Mouse (Mus musculus) intestine, embryonic 16.5 days (tissue): ENCODE results near the gene Faim. TPM values are rescaled to one million over a fixed set of nuclear protein-coding genes. Genes with fewer than 3 reads are reported as not detected.

ENCODE experiments used
- ATAC-seq: fragments of 200-750 bp; cut with Nextera tagmentation; 2 replicates; pipeline ENCODE4 v1.8.0; 2017; ENCODE audit warnings: moderate TSS enrichment, moderate library complexity
- H3K27ac ChIP-seq: fragments of 300-500 bp; sonication (generic); 2 replicates; pipeline ENCODE4 v1.5.1; 2014; ENCODE audit warnings: mild to moderate bottlenecking, low read length
- H3K27me3 ChIP-seq: fragments of 300-500 bp; sonication (generic); replicated peaks from 2 replicates; pipeline ENCODE4 v1.6.1; 2014; ENCODE audit warnings: low read length, control low read depth, mixed read lengths; ENCODE audit not compliant: control insufficient read depth, insufficient read depth
- H3K36me3 ChIP-seq: fragments of 300-500 bp; sonication (generic); 2 replicates; pipeline ENCODE4 v1.6.1; 2014; ENCODE audit warnings: low read length, control low read depth; ENCODE audit not compliant: control insufficient read depth, insufficient read depth
- H3K4me1 ChIP-seq: fragments of 300-500 bp; sonication (generic); 2 replicates; pipeline ENCODE4 v1.6.1; 2014; ENCODE audit warnings: low read length, control low read depth, mixed read lengths; ENCODE audit not compliant: control insufficient read depth, insufficient read depth
- H3K4me2 ChIP-seq: fragments of 300-500 bp; sonication (generic); 2 replicates; pipeline ENCODE4 v1.6.1; 2014; ENCODE audit warnings: low read depth, low read length, control low read depth
- H3K4me3 ChIP-seq: fragments of 300-500 bp; sonication (generic); 2 replicates; pipeline ENCODE4 v1.5.1; 2014; ENCODE audit warnings: mild to moderate bottlenecking, low read length
- H3K9ac ChIP-seq: fragments of 300-500 bp; sonication (generic); 2 replicates; pipeline ENCODE4 v1.6.1; 2014; ENCODE audit warnings: low read depth, low read length
- H3K9me3 ChIP-seq: fragments of 300-500 bp; sonication (generic); 2 replicates; pipeline ENCODE4 v1.6.1; 2016; ENCODE audit warnings: low read length, control low read depth; ENCODE audit not compliant: control insufficient read depth
- WGBS: fragments of 180-500 bp; shearing (Covaris S2); extraction: QIAGEN DNeasy Blood & Tissue Kit; methylation state at CpG from one replicate; pipeline ENCODE4 v1.1.7; 2014; 5-methylcytosine and 5-hydroxymethylcytosine counted together
- polyA plus RNA-seq: library from polyadenylated mRNA; unstranded; fragments of >200 nt; fragmentation: Nextera tagmentation; extraction: Ambion mirVana; gene quantifications from 2 replicates; pipeline ENCODE4 v1.2.1, GENCODE M21; 2015

Faim gene
- polyA plus RNA-seq, 1 experiment from 2014 or later = 36.9 TPM

DNA sequence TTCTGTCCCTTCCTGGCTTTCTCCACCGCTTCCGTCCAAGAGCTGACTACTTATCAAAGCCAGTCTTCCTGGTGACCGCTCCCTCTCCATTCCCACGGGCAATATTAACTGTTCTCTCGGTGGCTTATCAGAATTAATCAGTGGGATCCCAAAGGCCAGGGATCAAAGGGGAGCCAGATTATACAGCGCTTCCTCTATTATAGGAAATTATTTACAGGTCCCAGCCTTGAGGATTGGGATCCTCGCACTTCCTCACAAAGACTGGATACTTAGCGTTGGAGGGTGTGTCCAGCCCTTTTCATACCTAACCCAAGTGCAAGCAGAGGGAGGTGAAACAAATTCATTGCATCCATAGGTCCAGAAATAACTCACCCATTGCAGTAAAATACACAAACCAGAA, 45.9 kb downstream of the Faim start:
- peak; percentile 83 for ATAC-seq
- Histone ChIP-seq H3K27me3 (no peaks in the 10 kb centered on the region), H3K9me3 (no peaks in the 10 kb centered on the region), H3K4me3 (no peak overlapping the region), H3K9ac (no peak overlapping the region), H3K36me3 (no peaks in the 10 kb centered on the region), H3K4me2 (no peak overlapping the region; the same call in 1 of the 2 replicates), H3K4me1 (peaks cover 9% of the 10 kb centered on the region; the same call in 1 of the 2 replicates), H3K27ac (peak overlapping the region; percentile 59)
- WGBS = 55% methylated on average over 8 of the region's 8 CpGs

DNA sequence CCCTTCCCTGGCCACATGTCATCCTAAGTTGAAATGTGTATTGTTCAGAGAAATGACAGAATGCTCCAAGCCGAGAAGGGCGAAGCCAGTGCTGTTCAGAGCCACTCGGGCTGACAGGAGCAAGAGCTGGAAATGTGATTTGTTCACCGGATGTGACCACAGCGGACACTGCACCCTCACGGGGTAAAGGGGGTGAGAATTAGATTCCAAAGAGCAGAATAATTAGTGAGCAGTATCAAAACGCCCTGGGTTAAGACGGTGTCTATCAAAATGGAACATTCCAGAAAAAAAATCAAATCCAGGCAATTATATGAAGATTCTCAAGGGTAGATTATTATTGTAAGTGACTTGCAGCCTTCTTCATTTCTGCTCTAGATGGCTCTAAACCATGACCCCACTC, 47.9 kb downstream of the Faim start:
- H3K9me3 ChIP-seq = no peaks in the 10 kb centered on the region
- no peaks in the 10 kb centered on the region for H3K27me3 ChIP-seq
- no peak overlapping the region for H3K27ac ChIP-seq
- H3K9ac ChIP-seq = no peak overlapping the region
- no peak overlapping the region for H3K4me2 ChIP-seq
- H3K4me1 ChIP-seq = peaks cover 9% of the 10 kb centered on the region; the same call in 1 of the 2 replicates
- no peak overlapping the region for H3K4me3 ChIP-seq
- ATAC-seq = no peak
- 91% methylated on average over 8 of the region's 8 CpGs for whole genome bisulfite sequencing
- H3K36me3 ChIP-seq = no peaks in the 10 kb centered on the region

DNA sequence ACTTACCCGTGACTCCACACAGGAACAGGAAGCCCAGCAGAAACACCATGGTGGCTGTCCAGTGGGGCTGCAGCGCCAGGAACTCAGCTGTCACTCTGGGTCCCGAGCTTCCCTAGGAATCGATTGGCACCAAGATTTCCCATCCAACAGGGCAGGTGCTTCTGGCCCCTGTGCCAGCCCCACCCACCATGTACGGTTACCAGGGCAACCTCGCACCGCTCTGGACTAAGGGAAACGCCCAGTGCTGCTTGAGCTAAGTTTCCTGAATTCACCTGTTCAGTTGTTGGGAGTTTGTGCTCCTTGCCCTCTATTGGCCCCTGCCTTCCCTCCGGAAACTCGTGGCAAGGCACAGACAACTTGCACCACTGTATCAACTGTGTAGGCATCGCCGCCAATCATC, 49.4 kb downstream of the Faim start, which contains the start of gene Gm1123:
Gene Gm1123 (minus strand): TSS at position 141 of the 400 bp plus-strand sequence.
- H3K27me3 ChIP-seq = no peaks in the 10 kb centered on the region
- no peaks in the 10 kb centered on the region for H3K9me3 ChIP-seq
- no peak within 1 kb of the TSS for H3K4me2 ChIP-seq
- H3K9ac ChIP-seq = no peak within 1 kb of the TSS
- H3K36me3 ChIP-seq = no peaks in the 10 kb centered on the region
- H3K4me3 ChIP-seq = peak within 1 kb of the TSS; percentile 9; the same call in 1 of the 2 replicates
- peaks cover 9% of the 10 kb centered on the region; the same call in 1 of the 2 replicates for H3K4me1 ChIP-seq
- peak; percentile 81 for ATAC-seq
- WGBS = 71% methylated on average over 12 of the region's 12 CpGs
- no peak within 1 kb of the TSS; the same call in none of the 2 replicates for H3K27ac ChIP-seq

DNA sequence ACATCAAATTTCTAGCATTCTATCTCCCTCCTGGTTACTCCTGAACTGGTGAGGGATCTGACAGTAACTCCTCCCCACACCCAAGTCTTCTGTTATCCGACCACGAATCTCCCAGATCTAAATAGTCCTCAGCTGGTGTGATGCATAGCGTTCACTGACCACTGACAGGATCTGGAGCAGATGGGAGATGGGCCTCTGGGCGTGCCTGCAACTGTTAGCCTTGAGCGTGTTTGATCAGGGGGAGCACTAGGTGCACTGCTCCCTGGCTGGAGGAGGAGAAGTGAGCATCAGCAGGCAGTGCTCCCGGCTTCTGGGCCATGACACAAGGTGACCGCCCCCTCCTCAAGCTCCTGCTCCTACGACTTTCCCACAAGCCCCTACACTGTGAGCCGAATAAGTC, 55.8 kb downstream of the Faim start:
- Histone ChIP-seq H3K4me2 (no peak overlapping the region), H3K36me3 (no peaks in the 10 kb centered on the region), H3K27me3 (no peaks in the 10 kb centered on the region), H3K9me3 (no peaks in the 10 kb centered on the region), H3K4me1 (no peaks in the 10 kb centered on the region), H3K9ac (no peak overlapping the region), H3K27ac (no peak overlapping the region), H3K4me3 (no peak overlapping the region)
- ATAC-seq = peak; percentile 58; the same call in 1 of the 2 replicates
- WGBS = 67% methylated on average over 9 of the region's 9 CpGs

DNA sequence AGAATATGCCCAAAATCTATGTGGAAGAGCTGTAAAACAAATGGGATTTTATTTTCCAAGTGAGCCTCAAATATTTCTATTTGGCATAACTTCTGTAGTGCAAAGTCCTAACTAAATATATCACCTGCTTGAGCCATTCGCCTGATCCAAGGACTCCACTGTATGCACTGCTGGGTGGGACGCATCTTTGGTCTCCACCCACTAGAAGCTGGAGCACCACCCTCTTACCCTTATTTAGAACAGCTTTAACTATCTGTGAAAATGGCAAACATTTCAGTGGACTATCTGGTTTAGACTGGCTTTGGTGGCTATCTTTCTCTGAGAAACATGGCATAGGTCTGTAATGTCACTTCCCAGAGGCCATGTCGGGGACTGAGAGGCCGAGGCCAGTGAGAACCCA, 56.5 kb downstream of the Faim start:
- Histone ChIP-seq H3K4me3 (no peak overlapping the region), H3K9ac (no peak overlapping the region), H3K27me3 (no peaks in the 10 kb centered on the region), H3K36me3 (no peaks in the 10 kb centered on the region), H3K9me3 (no peaks in the 10 kb centered on the region), H3K27ac (no peak overlapping the region), H3K4me1 (no peaks in the 10 kb centered on the region), H3K4me2 (no peak overlapping the region)
- peak; percentile 59 for ATAC-seq
- WGBS = 86% methylated on average over 4 of the region's 4 CpGs

DNA sequence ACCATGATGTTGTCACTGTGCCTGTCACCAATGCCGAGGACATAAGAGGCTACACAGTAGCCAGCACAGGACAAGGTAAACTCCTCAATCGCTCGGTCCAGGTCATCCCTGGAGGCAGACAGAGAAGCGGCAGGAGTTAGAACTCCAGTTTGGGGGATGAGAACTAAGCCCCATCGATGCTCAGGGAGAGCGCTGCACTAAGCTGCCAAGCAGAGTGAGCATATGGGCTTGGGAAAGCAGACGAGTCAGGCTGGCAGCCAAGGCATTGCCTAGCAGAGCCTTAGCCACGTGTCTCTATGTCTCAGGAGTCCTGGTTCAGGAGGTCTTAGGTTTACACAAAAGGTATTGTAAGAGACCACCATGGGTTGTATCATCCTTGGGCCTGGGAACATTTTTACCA, 58.6 kb downstream of the Faim start:
- 89% methylated on average over 8 of the region's 8 CpGs for WGBS

DNA sequence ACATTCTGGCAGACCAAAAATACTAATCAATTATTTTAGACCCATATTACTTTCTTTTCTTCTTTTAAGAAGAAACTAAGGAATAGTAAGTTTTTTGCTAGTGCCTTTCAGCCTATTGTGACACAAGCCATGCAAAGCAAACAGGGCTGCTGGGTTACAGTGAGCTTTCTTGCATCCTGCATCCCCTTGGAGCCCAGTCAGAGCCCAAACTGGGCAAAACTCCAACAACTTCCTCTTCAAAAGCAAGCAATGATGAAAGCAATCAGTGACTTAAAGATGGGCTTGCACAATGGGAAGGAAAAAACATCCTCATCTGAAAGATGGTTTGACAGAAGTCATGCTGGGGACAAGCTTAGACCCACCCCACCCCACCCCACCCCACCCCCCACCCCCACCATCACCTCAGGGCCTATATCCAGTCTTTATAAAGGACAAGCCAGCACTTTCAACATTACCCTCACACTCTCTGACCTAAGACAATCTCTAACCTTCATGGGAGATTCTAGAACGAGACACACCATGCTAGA, 62.6 kb downstream of the Faim start:
- H3K4me3 ChIP-seq = no peak overlapping the region
- no peaks in the 10 kb centered on the region for H3K36me3 ChIP-seq
- no peak overlapping the region for H3K27ac ChIP-seq
- no peak for ATAC-seq
- H3K9me3 ChIP-seq = no peaks in the 10 kb centered on the region
- no peaks in the 10 kb centered on the region for H3K4me1 ChIP-seq
- no peak overlapping the region for H3K4me2 ChIP-seq
- no peaks in the 10 kb centered on the region for H3K27me3 ChIP-seq
- no peak overlapping the region for H3K9ac ChIP-seq
- 54% methylated on average over 1 of the region's 1 CpGs for WGBS

More for the DNA sequence above, 58.6 kb downstream of the Faim start:
- Histone ChIP-seq H3K27me3 (no peaks in the 10 kb centered on the region), H3K9me3 (no peaks in the 10 kb centered on the region), H3K36me3 (no peaks in the 10 kb centered on the region), H3K9ac (no peak overlapping the region), H3K4me2 (no peak overlapping the region), H3K4me3 (no peak overlapping the region), H3K4me1 (no peaks in the 10 kb centered on the region), H3K27ac (no peak overlapping the region)
- ATAC-seq = no peak

DNA sequence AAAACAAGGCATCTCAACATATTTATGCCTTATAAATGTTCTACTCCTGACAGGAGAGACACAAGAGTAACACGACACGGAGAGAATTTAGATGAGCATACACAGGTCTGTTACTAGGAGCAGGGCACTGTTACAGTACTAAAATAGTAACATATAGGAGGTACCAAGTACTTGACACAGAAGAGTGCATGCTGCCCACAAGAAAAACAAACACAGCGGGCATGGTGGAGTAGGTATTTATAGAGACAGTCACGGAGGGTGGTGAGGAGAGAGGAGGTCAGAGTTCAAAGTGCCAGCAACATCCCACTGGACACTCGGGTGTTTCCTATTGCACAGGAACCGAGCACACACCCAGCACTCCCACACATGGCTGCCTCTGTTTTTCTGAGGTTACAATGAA, 63.6 kb downstream of the Faim start:
- H3K9me3 ChIP-seq = no peaks in the 10 kb centered on the region
- H3K4me3 ChIP-seq = no peak overlapping the region
- H3K36me3 ChIP-seq = no peaks in the 10 kb centered on the region
- H3K27ac ChIP-seq = no peak overlapping the region
- 64% methylated on average over 6 of the region's 6 CpGs for WGBS
- no peak overlapping the region for H3K9ac ChIP-seq
- no peak overlapping the region for H3K4me2 ChIP-seq
- ATAC-seq = no peak
- H3K27me3 ChIP-seq = no peaks in the 10 kb centered on the region
- no peaks in the 10 kb centered on the region for H3K4me1 ChIP-seq
